Mouse (Mus musculus): ENCODE measurements around the gene 2410004P03Rik.

2410004P03Rik gene

GRCm38 (mm10) chr12:17011100-17011870, at the start of gene 2410004P03Rik:
Gene 2410004P03Rik (minus strand): TSS chr12:17011727.
- peak; percentile 80 for DNase-seq

- DNase-seq = no peak
Measured at GRCm38 (mm10) chr12:17061183-17061722, 49.7 kb upstream of the 2410004P03Rik start.

- DNase-seq = no peak
Measured at GRCm38 (mm10) chr12:17058490-17058889, 47.0 kb upstream of the 2410004P03Rik start.

GRCm38 (mm10) chr12:17057110-17057509, 45.6 kb upstream of the 2410004P03Rik start:
- DNase-seq = no peak

GRCm38 (mm10) chr12:17055766-17056165, 44.2 kb upstream of the 2410004P03Rik start:
- no peak for DNase-seq

GRCm38 (mm10) chr12:17054691-17055090, 43.2 kb upstream of the 2410004P03Rik start:
- no peak for DNase-seq

- no peak for DNase-seq
Measured at GRCm38 (mm10) chr12:17052673-17053072, 41.1 kb upstream of the 2410004P03Rik start.

GRCm38 (mm10) chr12:17051057-17051456, 39.5 kb upstream of the 2410004P03Rik start:
- no peak for DNase-seq

- DNase-seq = no peak
Measured at GRCm38 (mm10) chr12:17049796-17050195, 38.3 kb upstream of the 2410004P03Rik start.

- no peak for DNase-seq
Measured at GRCm38 (mm10) chr12:17048979-17049612, 37.6 kb upstream of the 2410004P03Rik start.

- no peak for DNase-seq
Measured at GRCm38 (mm10) chr12:17043311-17043710, 31.8 kb upstream of the 2410004P03Rik start.

GRCm38 (mm10) chr12:17040567-17040966, 29.0 kb upstream of the 2410004P03Rik start:
- DNase-seq = no peak

GRCm38 (mm10) chr12:17039415-17039814, 27.9 kb upstream of the 2410004P03Rik start:
- DNase-seq = no peak

- DNase-seq = peak; percentile 19
Measured at GRCm38 (mm10) chr12:17038246-17038645, 26.7 kb upstream of the 2410004P03Rik start.

GRCm38 (mm10) chr12:17037053-17037610, 25.6 kb upstream of the 2410004P03Rik start:
- DNase-seq = no peak

- no peak for DNase-seq
Measured at GRCm38 (mm10) chr12:17036532-17036931, 25.0 kb upstream of the 2410004P03Rik start.

GRCm38 (mm10) chr12:17035128-17035527, 23.6 kb upstream of the 2410004P03Rik start:
- DNase-seq = peak; percentile 28

- no peak for DNase-seq
Measured at GRCm38 (mm10) chr12:17034671-17035070, 23.1 kb upstream of the 2410004P03Rik start.

- DNase-seq = no peak
Measured at GRCm38 (mm10) chr12:17033464-17033841, 21.9 kb upstream of the 2410004P03Rik start.

- peak; percentile 71 for DNase-seq
Measured at GRCm38 (mm10) chr12:17032694-17033463, 21.4 kb upstream of the 2410004P03Rik start.

GRCm38 (mm10) chr12:17024554-17025110, 13.1 kb upstream of the 2410004P03Rik start:
- DNase-seq = no peak

GRCm38 (mm10) chr12:17022145-17022544, 10.6 kb upstream of the 2410004P03Rik start:
- no peak for DNase-seq
